Mouse (Mus musculus): ENCODE data around the gene Edc3.

DNA sequence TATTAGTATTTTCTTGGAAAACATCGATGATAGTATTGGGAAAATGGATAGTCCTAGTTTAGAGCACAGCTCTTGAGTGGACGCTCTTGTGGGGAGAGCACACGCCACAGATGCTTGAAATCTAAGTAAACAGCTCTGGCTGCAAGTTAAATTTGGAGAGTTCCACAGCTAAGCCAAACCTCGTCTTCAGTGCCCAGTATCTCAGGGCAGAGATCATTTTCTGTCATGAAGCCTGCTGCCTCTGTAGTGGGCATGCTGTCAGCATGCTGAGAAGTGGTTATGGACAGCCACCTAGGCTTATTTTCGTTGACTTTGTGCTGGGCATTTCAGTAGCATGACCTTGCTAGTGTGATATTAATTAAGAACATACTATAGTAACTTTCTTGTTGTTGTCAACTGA lies 15.5 kb downstream of the Edc3 start:
- no peak for TF ChIP-seq EP300 (IDR thresholded peaks at IDR 0.05; ENCODE audit: insufficient read depth, low read depth, low read length)
- no peak for TF ChIP-seq CTCF (IDR thresholded peaks at IDR 0.05)
